Mouse (Mus musculus) CH12.LX (cell line): Measurements from ENCODE around the gene 2610001J05Rik. TPM values are rescaled to one million over a fixed set of nuclear protein-coding genes. Genes with fewer than 3 reads are reported as not detected.

ENCODE experiments used
- DNase-seq: peaks from one replicate; pipeline ENCODE4 v3.0.0-alpha.2; 2013; ENCODE audit errors: extremely low read depth
- H3K27ac ChIP-seq: 2 replicates; pipeline ENCODE4 v1.5.1; 2012; ENCODE audit warnings: low read depth, mild to moderate bottlenecking, control low read depth, moderate library complexity; ENCODE audit not compliant: insufficient read depth
- H3K27me3 ChIP-seq: replicated peaks from 2 replicates; pipeline ENCODE3; 2012; ENCODE audit warnings: inconsistent platforms
- H3K36me3 ChIP-seq, 2 experiments: replicated peaks in 1 of 2; 2 replicates each; pipeline versions ENCODE3 to v1.6.1; 2012; ENCODE audit warnings: inconsistent platforms in 1 of 2, low read length in 1 of 2, mild to moderate bottlenecking in 1 of 2, mixed read lengths in 1 of 2, moderate library complexity in 1 of 2; ENCODE audit not compliant: control insufficient read depth in 1 of 2, insufficient read depth in 1 of 2
- H3K4me1 ChIP-seq, 2 experiments: 2 replicates each; pipeline ENCODE4 v1.6.1; 2012; ENCODE audit warnings: inconsistent platforms in 1 of 2, moderate library complexity in 1 of 2; ENCODE audit not compliant: insufficient read depth in 2 of 2, control insufficient read depth in 1 of 2
- H3K4me2 ChIP-seq: 2 replicates; pipeline ENCODE4 v1.6.1; 2012; ENCODE audit warnings: low read depth, mild to moderate bottlenecking, control low read depth; ENCODE audit not compliant: poor library complexity, insufficient read depth, severe bottlenecking
- H3K4me3 ChIP-seq, 3 experiments: fragments of 150-350 bp in 1 of 3; sonication (generic) in 1 of 3; replicated peaks in 1 of 3; 2 replicates each; pipeline versions ENCODE3 to v1.5.1; 2011 to 2012; ENCODE audit warnings: low read depth in 2 of 3, low read length in 2 of 3, mild to moderate bottlenecking in 2 of 3, moderate library complexity in 2 of 3, control low read depth in 1 of 3, improper control_type of control experiment in 1 of 3, inconsistent platforms in 1 of 3, mixed read lengths in 1 of 3; ENCODE audit not compliant: poor library complexity in 1 of 3
- H3K79me2 ChIP-seq: replicated peaks from 2 replicates; pipeline ENCODE4 v1.6.1; 2012; ENCODE audit warnings: mild to moderate bottlenecking, moderate library complexity; ENCODE audit not compliant: control insufficient read depth, poor library complexity, insufficient read depth, severe bottlenecking; ENCODE audit errors: extremely low read depth
- H3K9ac ChIP-seq: 2 replicates; pipeline ENCODE4 v1.6.1; 2012; ENCODE audit warnings: low read depth, mild to moderate bottlenecking, control low read depth, moderate library complexity; ENCODE audit not compliant: insufficient read depth
- H3K9me3 ChIP-seq: replicated peaks from 2 replicates; pipeline ENCODE3; 2012; ENCODE audit warnings: low read length, inconsistent platforms, mixed read lengths
- BHLHE40 ChIP-seq: IDR thresholded peaks from 2 replicates; pipeline ENCODE4 v1.6.1; 2011; ENCODE audit warnings: mild to moderate bottlenecking, low read depth, low read length, improper control_type of control experiment
- E2F4 ChIP-seq: IDR thresholded peaks from 2 replicates; pipeline ENCODE4 v1.6.1; 2011; ENCODE audit warnings: low read depth, low read length, improper control_type of control experiment; ENCODE audit not compliant: insufficient replicate concordance
- ELF1 ChIP-seq: IDR thresholded peaks from 2 replicates; pipeline ENCODE4 v1.6.1; 2014; ENCODE audit warnings: low read depth, mild to moderate bottlenecking, inconsistent platforms, low read length, improper control_type of control experiment
- ETS1 ChIP-seq: conservative IDR thresholded peaks from 2 replicates; pipeline ENCODE4 v1.6.1; 2012; ENCODE audit warnings: low read depth, mild to moderate bottlenecking, inconsistent platforms, low read length, improper control_type of control experiment, moderate library complexity
- GABPA ChIP-seq: IDR thresholded peaks from 2 replicates; pipeline ENCODE4 v1.6.1; 2012; ENCODE audit warnings: low read depth, low read length, improper control_type of control experiment, inconsistent platforms; ENCODE audit not compliant: insufficient replicate concordance
- HCFC1 ChIP-seq: IDR thresholded peaks from 2 replicates; pipeline ENCODE4 v1.6.1; 2012; ENCODE audit warnings: low read depth, mild to moderate bottlenecking, inconsistent platforms, low read length, improper control_type of control experiment
- IRF4 ChIP-seq: IDR thresholded peaks from 2 replicates; pipeline ENCODE4 v1.6.1; 2014; ENCODE audit warnings: low read depth, mild to moderate bottlenecking, inconsistent platforms, low read length, improper control_type of control experiment
- KAT2A ChIP-seq: IDR thresholded peaks from 2 replicates; pipeline ENCODE4 v1.6.1; 2012; ENCODE audit warnings: low read length, improper control_type of control experiment, inconsistent platforms; ENCODE audit not compliant: insufficient replicate concordance
- MXI1 ChIP-seq: IDR thresholded peaks from 2 replicates; pipeline ENCODE4 v1.6.1; 2011; ENCODE audit warnings: mild to moderate bottlenecking, low read depth, low read length, improper control_type of control experiment
- MYC ChIP-seq: IDR thresholded peaks from 2 replicates; pipeline ENCODE4 v1.6.1; 2011; ENCODE audit warnings: low read depth, mild to moderate bottlenecking, improper control_type of control experiment, low read length
- NRF1 ChIP-seq: IDR thresholded peaks from 2 replicates; pipeline ENCODE4 v1.6.1; 2014; ENCODE audit warnings: low read depth, mild to moderate bottlenecking, inconsistent platforms, low read length, improper control_type of control experiment, moderate library complexity
- RCOR1 ChIP-seq: conservative IDR thresholded peaks from 2 replicates; pipeline ENCODE4 v1.6.1; 2012; ENCODE audit warnings: low read depth, mild to moderate bottlenecking, inconsistent platforms, low read length, improper control_type of control experiment
- TBP ChIP-seq: conservative IDR thresholded peaks from 2 replicates; pipeline ENCODE4 v1.6.1; 2011; ENCODE audit warnings: low read depth, low read length, improper control_type of control experiment
- USF1 ChIP-seq: IDR thresholded peaks from 2 replicates; pipeline ENCODE4 v1.6.1; 2014; ENCODE audit warnings: low read depth, mild to moderate bottlenecking, inconsistent platforms, low read length, improper control_type of control experiment
- ZC3H11A ChIP-seq: IDR thresholded peaks from 2 replicates; pipeline ENCODE4 v1.6.1; 2012; ENCODE audit warnings: low read depth, mild to moderate bottlenecking, inconsistent platforms, low read length, improper control_type of control experiment
- ZKSCAN1 ChIP-seq: IDR thresholded peaks from 2 replicates; pipeline ENCODE4 v1.6.1; 2012; ENCODE audit warnings: low read depth, inconsistent platforms, low read length, improper control_type of control experiment, borderline replicate concordance
- ZNF384 ChIP-seq: IDR thresholded peaks from 2 replicates; pipeline ENCODE4 v1.6.1; 2012; ENCODE audit warnings: low read depth, low read length, improper control_type of control experiment, inconsistent platforms
- dilution Hi-C: fragments of 300-500 bp; cut with MboI; formaldehyde crosslinking; loops from 2 replicates; pipeline ENCODE4 v1.14.3; 2020; ENCODE audit warnings: low sequenced_read_pairs; ENCODE audit not compliant: extremely low pct_unique_long_range_greater_than_20kb, extremely low pct_ligation_motif_present
- in situ Hi-C: fragments of 300-500 bp; cut with MboI; formaldehyde crosslinking; loops from 3 replicates; pipeline ENCODE4 v1.14.3; 2019; ENCODE audit warnings: low sequenced_read_pairs, low pct_ligation_motif_present, low pct_unique_long_range_greater_than_20kb, mixed read lengths
- polyA plus RNA-seq: library from polyadenylated mRNA; unstranded; fragments of >175 nt; gene quantifications from 2 replicates; pipeline ENCODE4 v1.2.1, GENCODE M21; 2012; ENCODE audit warnings: low read depth; ENCODE audit not compliant: insufficient read length
- total RNA-seq, 2 experiments: library from RNA; depleted of rRNA; stranded (reverse); fragments of 300-350 nt in 1 of 2; fragments of >200 nt in 1 of 2; gene quantifications; 2 replicates each; pipeline ENCODE4 v1.2.3; 2012 to 2014

Gene 2610001J05Rik
- total and polyA plus RNA-seq, 3 experiments: 36.9 to 59.3 (median 42.1) TPM

GRCm38 (mm10) chr6:13909762-13910537 is 38.6 kb upstream of the 2610001J05Rik start:
- H3K79me2 ChIP-seq: no peaks in the 10 kb centered on the region
- no peaks in the 10 kb centered on the region for H3K9me3 ChIP-seq
- no peaks in the 10 kb centered on the region for H3K4me1 ChIP-seq
- H3K36me3 ChIP-seq: no peaks in the 10 kb centered on the region
- H3K4me2 ChIP-seq: no peak overlapping the region
- H3K27me3 ChIP-seq: no peaks in the 10 kb centered on the region
- H3K27ac ChIP-seq: no peak overlapping the region
- TF ChIP-seq NRF1: no peak
- no peak overlapping the region for H3K9ac ChIP-seq
- in situ Hi-C loops (no loop called here), dilution Hi-C loops (no loop called here)
- no peak overlapping the region for H3K4me3 ChIP-seq
- DNase-seq: no peak

- Histone ChIP-seq H3K79me2 (no peaks in the 10 kb centered on the region), H3K9me3 (no peaks in the 10 kb centered on the region), H3K4me3 (no peak overlapping the region), H3K4me2 (no peak overlapping the region), H3K4me1 (no peaks in the 10 kb centered on the region), H3K36me3 (no peaks in the 10 kb centered on the region), H3K9ac (no peak overlapping the region), H3K27ac (no peak overlapping the region), H3K27me3 (no peaks in the 10 kb centered on the region)
- no peak for TF ChIP-seq RCOR1
- no peak for TF ChIP-seq BHLHE40
- TF ChIP-seq ETS1: no peak
- dilution Hi-C loops (no loop called here), in situ Hi-C loops (no loop called here)
- DNase-seq: no peak
Measured at GRCm38 (mm10) chr6:13902941-13903627, 31.8 kb upstream of the 2610001J05Rik start.

- no peak for TF ChIP-seq MXI1
- TF ChIP-seq E2F4: no peak
- no peak for TF ChIP-seq TBP
- TF ChIP-seq GABPA: no peak
- no peak for TF ChIP-seq ETS1
- TF ChIP-seq ZNF384: no peak
- no peak for TF ChIP-seq MYC
- no peak for TF ChIP-seq ZKSCAN1
- TF ChIP-seq NRF1: no peak
- no peak for TF ChIP-seq KAT2A
- no peak for TF ChIP-seq IRF4
- no peak for TF ChIP-seq USF1
- TF ChIP-seq ZC3H11A: no peak
- TF ChIP-seq BHLHE40: no peak
- TF ChIP-seq ELF1: no peak
- no peak for TF ChIP-seq HCFC1
- TF ChIP-seq, all 38 proteins: peak for 0
- H3K36me3 ChIP-seq: peaks cover 0 to 4% of the 10 kb centered on the region in 2 experiments
- no peak overlapping the region for H3K4me2 ChIP-seq
- in situ Hi-C loops (no loop called here), dilution Hi-C loops (no loop called here)
- H3K27me3 ChIP-seq: no peaks in the 10 kb centered on the region
- no peaks in the 10 kb centered on the region for H3K79me2 ChIP-seq
- H3K27ac ChIP-seq: no peak overlapping the region
- no peaks in the 10 kb centered on the region for H3K9me3 ChIP-seq
- H3K9ac ChIP-seq: no peak overlapping the region
- no peak for DNase-seq
- H3K4me1 ChIP-seq: peaks cover 0 to 8% of the 10 kb centered on the region in 2 experiments; a peak in 2 of 4 replicates
- no peak overlapping the region for H3K4me3 ChIP-seq
Measured at GRCm38 (mm10) chr6:13884877-13885592, 13.7 kb upstream of the 2610001J05Rik start.
